Mouse (Mus musculus) heart, embryonic 16.5 days (tissue): ENCODE measurements around the gene Rhox3e. TPM values are rescaled to one million over a fixed set of nuclear protein-coding genes. Genes with fewer than 3 reads are reported as not detected.
"Not testable (repeated sequence)": the region's sequence is repeated elsewhere in the genome, so short reads cannot be mapped to it uniquely, and the experiment has no call there.

Source experiments
- ATAC-seq: fragments of 200-750 bp; cut with Nextera tagmentation; replicated peaks from 2 replicates; pipeline ENCODE4 v1.8.0; 2017; ENCODE audit warnings: moderate number of reproducible peaks; ENCODE audit not compliant: insufficient read depth, low FRiP score; ENCODE audit errors: extremely low read depth
- H3K27ac ChIP-seq: fragments of 300-500 bp; sonication (generic); 2 replicates; pipeline ENCODE4 v1.5.1; 2014; ENCODE audit warnings: mild to moderate bottlenecking, low read length, control low read depth, moderate library complexity
- H3K27me3 ChIP-seq: fragments of 300-500 bp; sonication (generic); 2 replicates; pipeline ENCODE4 v1.6.1; 2014; ENCODE audit warnings: low read length, mixed read lengths; ENCODE audit not compliant: control insufficient read depth, insufficient read depth
- H3K36me3 ChIP-seq: fragments of 300-500 bp; sonication (generic); 2 replicates; pipeline ENCODE4 v1.6.1; 2014; ENCODE audit not compliant: control insufficient read depth, insufficient read depth
- H3K4me1 ChIP-seq: fragments of 300-500 bp; sonication (generic); 2 replicates; pipeline ENCODE4 v1.6.1; 2014; ENCODE audit warnings: low read length, mixed read lengths; ENCODE audit not compliant: control insufficient read depth, insufficient read depth
- H3K4me2 ChIP-seq: fragments of 300-500 bp; sonication (generic); 2 replicates; pipeline ENCODE4 v1.6.1; 2014; ENCODE audit warnings: low read depth, mild to moderate bottlenecking, control low read depth, low read length
- H3K4me3 ChIP-seq: fragments of 300-500 bp; sonication (generic); 2 replicates; pipeline ENCODE4 v1.5.1; 2014; ENCODE audit warnings: mild to moderate bottlenecking, control low read depth, low read length
- H3K9ac ChIP-seq: fragments of 300-500 bp; sonication (generic); 2 replicates; pipeline ENCODE4 v1.6.1; 2014; ENCODE audit warnings: low read length, control low read depth
- H3K9me3 ChIP-seq: fragments of 300-500 bp; sonication (generic); replicated peaks from 2 replicates; pipeline ENCODE4 v1.6.1; 2016; ENCODE audit warnings: low read length; ENCODE audit not compliant: control insufficient read depth
- WGBS: fragments of 180-500 bp; shearing (Covaris S2); extraction: QIAGEN DNeasy Blood & Tissue Kit; methylation state at CpG from one replicate; pipeline ENCODE4 v1.1.7; 2014; 5-methylcytosine and 5-hydroxymethylcytosine counted together
- polyA plus RNA-seq: library from polyadenylated mRNA; unstranded; fragments of >200 nt; fragmentation: Nextera tagmentation; extraction: Ambion mirVana; gene quantifications from 2 replicates; pipeline ENCODE4 v1.2.1, GENCODE M21; 2015

Gene Rhox3e
- polyA plus RNA-seq, result not detected in 2 replicates

- not testable (repeated sequence) for H3K4me1 ChIP-seq, ATAC-seq, H3K36me3 ChIP-seq
Observed at GRCm38 (mm10) chrX:37541719-37542118, at the start of gene Rhox3e. Gene Rhox3e, plus strand, starts transcription at chrX:37542019.

GRCm38 (mm10) chrX:37514059-37514458 lies 27.8 kb upstream of the Rhox3e start, which contains the start of gene Rhox4d:
Gene Rhox4d, plus strand, starts transcription at chrX:37514359.
- H3K4me2 ChIP-seq, H3K36me3 ChIP-seq, H3K9ac ChIP-seq, H3K27me3 ChIP-seq, H3K4me3 ChIP-seq, H3K9me3 ChIP-seq, H3K27ac ChIP-seq, H3K4me1 ChIP-seq, ATAC-seq: not testable (repeated sequence)
- 91% methylated on average over 11 of the region's 18 CpGs for WGBS

More at GRCm38 (mm10) chrX:37541719-37542118, at the start of gene Rhox3e:
- H3K27me3 ChIP-seq, H3K9me3 ChIP-seq, H3K27ac ChIP-seq, H3K4me2 ChIP-seq, H3K9ac ChIP-seq, H3K4me3 ChIP-seq: not testable (repeated sequence)
- no CpG with 5 or more reads among the region's 4 CpGs for WGBS

GRCm38 (mm10) chrX:37530152-37530551 lies 11.7 kb upstream of the Rhox3e start, which contains the start of gene Rhox2e:
Gene Rhox2e, plus strand, starts transcription at chrX:37530452.
- not testable (repeated sequence) for H3K27me3 ChIP-seq, H3K4me2 ChIP-seq, H3K4me1 ChIP-seq, H3K9me3 ChIP-seq, ATAC-seq, H3K4me3 ChIP-seq, H3K9ac ChIP-seq, H3K36me3 ChIP-seq, H3K27ac ChIP-seq
- WGBS, result 94% methylated on average over 2 of the region's 8 CpGs

GRCm38 (mm10) chrX:37557112-37557511 lies 15.3 kb downstream of the Rhox3e start, which contains the start of gene Rhox4e:
Gene Rhox4e, plus strand, starts transcription at chrX:37557412.
- H3K9me3 ChIP-seq, ATAC-seq, H3K4me1 ChIP-seq, H3K36me3 ChIP-seq, H3K27ac ChIP-seq, H3K4me3 ChIP-seq, H3K4me2 ChIP-seq, H3K9ac ChIP-seq, H3K27me3 ChIP-seq: not testable (repeated sequence)
- over 99% methylated on average over 10 of the region's 18 CpGs for WGBS

GRCm38 (mm10) chrX:37571105-37571504 lies 29.3 kb downstream of the Rhox3e start, which contains the start of gene Rhox2f:
Gene Rhox2f, plus strand, starts transcription at chrX:37571405.
- not testable (repeated sequence) for H3K36me3 ChIP-seq, H3K4me1 ChIP-seq, H3K27me3 ChIP-seq, H3K9ac ChIP-seq, ATAC-seq, H3K4me3 ChIP-seq, H3K4me2 ChIP-seq, H3K9me3 ChIP-seq, H3K27ac ChIP-seq
- WGBS, result 89% methylated on average over 7 of the region's 8 CpGs

- not testable (repeated sequence) for H3K27ac ChIP-seq, H3K4me1 ChIP-seq, H3K4me2 ChIP-seq, H3K4me3 ChIP-seq, H3K9me3 ChIP-seq, H3K9ac ChIP-seq, H3K27me3 ChIP-seq, ATAC-seq, H3K36me3 ChIP-seq
- 43% methylated on average over 2 of the region's 2 CpGs for WGBS
Observed at GRCm38 (mm10) chrX:37572638-37573037, 30.8 kb downstream of the Rhox3e start.

- H3K27ac ChIP-seq, H3K27me3 ChIP-seq, ATAC-seq, H3K9ac ChIP-seq, H3K4me2 ChIP-seq, H3K36me3 ChIP-seq, H3K4me3 ChIP-seq, H3K9me3 ChIP-seq, H3K4me1 ChIP-seq: not testable (repeated sequence)
Observed at GRCm38 (mm10) chrX:37580692-37581091, 38.9 kb downstream of the Rhox3e start, which contains the start of gene Rhox3f. Gene Rhox3f, plus strand, starts transcription at chrX:37580992.

Other genes with a start within 250 kb of the Rhox3e start
- not detected in 2 replicates for gene Rhox3a2, start 162.0 kb upstream of the Rhox3e start, polyA plus RNA-seq
- gene Rhox4a2, start 151.2 kb upstream of the Rhox3e start, polyA plus RNA-seq, result 2.3 and 6.1 TPM in 2 replicates
- gene Rhox2b, start 130.0 kb upstream of the Rhox3e start, polyA plus RNA-seq, result not detected in 2 replicates
- gene Rhox4b, start 109.5 kb upstream of the Rhox3e start, polyA plus RNA-seq, result 0.72 and 2.2 TPM in 2 replicates
- gene Rhox2c, start 88.3 kb upstream of the Rhox3e start, polyA plus RNA-seq, result not detected in 2 replicates
- not detected in 2 replicates for gene Rhox3c, start 83.4 kb upstream of the Rhox3e start, polyA plus RNA-seq
- not detected in 2 replicates for gene Rhox4c, start 61.7 kb upstream of the Rhox3e start, polyA plus RNA-seq
- not detected in 2 replicates for gene Rhox2d, start 48.6 kb upstream of the Rhox3e start, polyA plus RNA-seq
- not detected in 2 replicates for gene Rhox4d, start 27.7 kb upstream of the Rhox3e start, polyA plus RNA-seq
- gene Rhox2e, start 11.6 kb upstream of the Rhox3e start, polyA plus RNA-seq, result not detected in 2 replicates
- not detected in 2 replicates for gene Rhox4e, start 15.4 kb downstream of the Rhox3e start, polyA plus RNA-seq
- gene Rhox2f, start 29.4 kb downstream of the Rhox3e start, polyA plus RNA-seq, result not detected in 2 replicates
- gene Rhox3f, start 39.0 kb downstream of the Rhox3e start, polyA plus RNA-seq, result not detected in 2 replicates
- gene Rhox4f, start 65.7 kb downstream of the Rhox3e start, polyA plus RNA-seq, result not detected in 2 replicates
- not detected in 2 replicates for gene Rhox3g, start 86.6 kb downstream of the Rhox3e start, polyA plus RNA-seq
- gene Rhox2g, start 101.5 kb downstream of the Rhox3e start, polyA plus RNA-seq, result not detected in 2 replicates
- gene Rhox4g, start 109.3 kb downstream of the Rhox3e start, polyA plus RNA-seq, result not detected in 2 replicates
- gene Rhox3h, start 126.7 kb downstream of the Rhox3e start, polyA plus RNA-seq, result not detected in 2 replicates
- not detected in 2 replicates for gene Rhox2h, start 131.3 kb downstream of the Rhox3e start, polyA plus RNA-seq